Mouse (Mus musculus): ENCODE data around the gene Gpr55. TPM values are rescaled to one million over a fixed set of nuclear protein-coding genes. Genes with fewer than 3 reads are reported as not detected.

Gene Gpr55
- total RNA-seq, 2 experiments from 2014 or later, result not detected

GRCm38 (mm10) chr1:85922127-85922864 is 38.5 kb downstream of the Gpr55 start:
- DNase-seq (ENCODE audit: low spot score), result no peak
- intact Hi-C loops (cut with DNase I), result no loop called here

GRCm38 (mm10) chr1:85921725-85922124 is 39.1 kb downstream of the Gpr55 start:
- DNase-seq (ENCODE audit: low spot score), result no peak
- intact Hi-C loops (cut with DNase I), result no loop called here

DNA sequence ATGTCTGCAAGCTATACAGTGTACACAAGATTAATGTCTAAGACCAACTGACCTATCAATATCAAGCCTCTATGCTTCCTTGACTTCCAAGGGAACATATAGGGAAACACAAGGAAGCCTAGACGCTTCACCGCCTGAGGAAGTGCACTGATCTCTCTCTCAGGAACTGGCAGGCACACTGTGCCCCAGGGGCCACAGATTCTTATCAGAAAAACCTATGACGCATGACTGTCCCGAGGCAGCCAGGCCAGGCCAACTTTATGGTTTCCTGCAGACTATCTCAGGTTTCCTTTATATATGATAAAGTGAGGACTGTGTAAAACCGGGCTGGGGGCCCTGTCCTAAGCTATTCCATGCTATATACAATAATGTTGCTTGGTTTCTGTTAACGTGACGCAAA is 41.2 kb downstream of the Gpr55 start:
- no peak for DNase-seq (ENCODE audit: low spot score)
- intact Hi-C loops (cut with DNase I), result no loop called here

DNA sequence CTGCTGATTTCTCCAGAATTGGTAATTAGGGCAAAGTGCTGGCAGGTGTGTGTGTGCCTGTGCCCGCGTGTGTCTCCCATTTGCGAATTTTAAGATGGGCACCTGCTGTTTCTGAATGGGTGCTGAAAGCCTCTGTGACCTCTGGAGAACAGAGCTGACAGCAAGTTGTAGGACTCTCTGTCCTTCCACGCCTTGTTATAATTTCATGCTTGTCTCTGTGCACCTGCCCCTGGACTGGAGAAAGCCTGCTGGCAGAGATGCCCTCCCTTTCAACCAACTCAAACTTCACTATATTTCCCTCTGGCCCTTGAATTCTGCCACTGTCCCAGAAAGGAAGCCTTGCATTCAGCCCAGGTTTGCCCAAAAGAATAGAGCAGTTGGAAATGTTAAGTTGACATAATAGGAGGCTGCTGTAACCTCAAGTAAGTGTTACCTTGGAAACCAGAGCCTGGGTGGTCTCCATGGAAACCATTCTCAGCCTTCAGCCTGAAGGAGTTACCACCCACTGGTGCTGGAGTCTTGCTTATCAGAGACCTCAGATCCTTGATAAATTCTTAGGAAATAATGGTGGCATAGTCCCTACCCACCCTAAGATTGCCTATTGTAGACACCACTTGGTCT is 43.9 kb downstream of the Gpr55 start:
- DNase-seq (ENCODE audit: low spot score), result no peak
- intact Hi-C loops (cut with DNase I), result no loop called here

DNA sequence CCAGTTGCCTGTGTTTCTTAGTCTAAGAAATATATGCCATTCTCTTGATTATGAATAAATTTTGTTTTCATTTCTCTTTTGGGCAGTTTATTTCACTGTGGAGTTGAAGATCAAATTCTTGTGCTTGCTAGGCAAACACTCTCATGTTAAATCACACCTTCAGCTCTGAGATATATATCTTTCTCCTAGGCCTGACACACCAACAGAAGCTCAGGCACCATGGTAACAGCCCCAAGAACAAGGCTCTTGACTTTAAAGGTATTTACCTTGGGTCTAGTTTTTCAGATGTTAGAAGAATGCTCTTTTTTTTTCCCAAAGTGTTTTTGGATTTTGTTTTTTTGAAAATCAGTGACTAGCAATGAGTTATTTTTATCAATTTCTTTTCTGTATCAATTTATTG is 44.9 kb downstream of the Gpr55 start:
- intact Hi-C loops (cut with DNase I), result no loop called here
- DNase-seq (ENCODE audit: low spot score), result no peak

DNA sequence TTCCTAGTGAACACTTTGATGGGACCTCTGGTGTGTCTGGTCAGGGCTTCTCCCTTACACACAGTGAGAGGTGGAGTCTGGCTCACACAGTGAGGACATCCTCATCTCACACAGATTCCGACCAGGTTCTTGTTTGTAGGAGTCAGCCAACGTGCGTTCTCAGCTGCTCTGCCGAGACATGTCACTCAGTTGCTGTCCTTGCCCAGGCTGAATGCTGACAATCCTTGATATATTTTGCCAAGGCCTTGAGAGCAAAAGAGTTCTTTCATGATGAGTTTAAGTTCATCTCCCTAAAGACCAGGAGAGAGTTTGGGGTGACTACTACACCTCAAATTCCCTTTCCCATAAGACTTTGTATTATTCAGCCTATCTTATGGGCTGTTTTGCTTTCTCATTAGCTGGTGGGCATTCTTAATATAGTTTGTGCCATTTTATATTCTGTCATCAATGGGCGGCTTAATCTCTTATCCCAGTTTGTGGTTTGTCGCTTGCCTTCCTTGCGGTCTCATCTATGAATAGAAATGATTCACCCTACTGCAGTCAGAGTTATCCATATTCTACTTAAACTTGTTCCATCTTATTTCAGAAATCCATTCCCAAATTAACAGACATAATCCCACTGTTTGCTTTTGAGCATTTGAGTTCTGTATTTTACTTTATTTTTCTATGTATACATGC is 47.6 kb downstream of the Gpr55 start:
- no peak for DNase-seq (ENCODE audit: low spot score)
- intact Hi-C loops (cut with DNase I), result no loop called here

DNA sequence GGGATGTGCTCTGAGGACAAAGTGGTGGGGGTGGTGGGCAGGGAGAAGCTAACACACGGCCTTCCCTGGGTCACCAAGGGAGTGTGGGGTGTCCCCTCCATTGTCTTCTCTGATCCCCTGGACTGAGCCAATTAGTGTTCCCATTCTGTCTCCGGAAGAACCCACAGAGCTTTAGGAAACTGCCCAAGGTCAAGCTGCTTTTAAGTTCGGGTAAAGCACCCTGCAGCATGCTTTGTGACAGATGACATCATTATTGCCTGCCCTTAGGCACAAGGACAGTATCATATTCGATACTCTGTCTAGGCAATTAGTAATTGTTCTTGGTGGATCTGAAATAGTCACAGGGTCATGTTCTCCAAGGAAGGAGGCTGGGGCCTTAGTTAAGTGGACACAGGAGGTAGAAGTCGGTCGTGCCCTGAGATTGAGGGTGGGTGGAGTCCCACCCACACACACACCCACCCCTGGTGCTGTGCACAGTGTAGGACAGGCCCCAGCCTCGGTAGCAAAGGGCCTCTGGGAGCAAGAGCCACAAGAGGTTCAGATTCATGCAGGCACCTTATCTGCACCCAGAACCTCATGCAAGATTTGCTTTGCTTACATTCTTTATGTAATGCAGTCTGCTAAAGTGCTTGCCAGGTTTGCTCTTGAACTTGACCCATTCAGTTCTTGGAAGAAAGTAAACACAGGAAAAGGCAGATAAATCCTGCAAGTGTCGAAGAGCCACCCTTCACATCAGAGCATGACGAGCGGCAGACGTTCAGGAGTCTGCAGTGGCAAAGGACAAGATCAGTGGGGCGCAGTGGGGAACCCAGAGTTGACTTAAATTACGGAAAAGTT is 51.8 kb downstream of the Gpr55 start:
- no peak for DNase-seq (ENCODE audit: low spot score)
- intact Hi-C loops (cut with DNase I), result no loop called here

- intact Hi-C loops (cut with DNase I), result no loop called here
- no peak for DNase-seq (ENCODE audit: low spot score)
Measured at GRCm38 (mm10) chr1:85906892-85907291, 53.9 kb downstream of the Gpr55 start.

- intact Hi-C loops (cut with DNase I), result loop anchor here (5.0 kb wide), 1 partner anchor 110 kb away; the partner anchor contains the start of gene Cab39
- DNase-seq (ENCODE audit: low spot score), result peak; percentile 27
Measured at GRCm38 (mm10) chr1:85902108-85902561, 58.7 kb downstream of the Gpr55 start.

DNA sequence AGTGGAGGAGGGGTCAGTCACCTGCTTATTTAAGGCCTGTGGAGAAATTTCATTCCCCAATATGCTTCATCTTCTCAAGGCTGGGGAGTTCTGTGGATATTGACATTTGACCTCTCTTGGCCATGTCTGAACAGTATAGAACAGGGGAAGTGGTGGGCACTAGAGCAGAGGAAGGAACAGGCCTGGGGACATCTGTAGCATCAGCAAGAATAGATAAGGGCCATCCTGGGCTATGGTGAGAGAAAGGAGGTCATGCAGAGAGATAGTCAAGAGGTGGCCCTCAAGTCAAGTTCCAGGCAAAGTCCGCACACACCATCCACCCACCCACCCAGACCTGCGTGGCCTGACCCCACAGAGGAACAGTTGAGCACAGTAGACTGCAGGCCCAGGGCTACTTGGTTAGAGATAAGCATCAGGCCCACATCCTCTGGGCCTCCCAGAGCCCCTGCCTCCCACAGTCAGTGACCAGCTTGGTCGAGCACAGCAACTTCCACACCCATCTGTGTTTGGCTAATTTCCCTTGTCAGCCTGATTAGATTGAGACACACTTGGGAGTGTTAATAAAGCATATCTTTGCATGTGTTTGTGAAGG is 59.2 kb downstream of the Gpr55 start:
- intact Hi-C loops (cut with DNase I), result loop anchor here (5.0 kb wide), 1 partner anchor 109 kb away; the partner anchor contains the start of gene Cab39
- DNase-seq (ENCODE audit: low spot score), result no peak

DNA sequence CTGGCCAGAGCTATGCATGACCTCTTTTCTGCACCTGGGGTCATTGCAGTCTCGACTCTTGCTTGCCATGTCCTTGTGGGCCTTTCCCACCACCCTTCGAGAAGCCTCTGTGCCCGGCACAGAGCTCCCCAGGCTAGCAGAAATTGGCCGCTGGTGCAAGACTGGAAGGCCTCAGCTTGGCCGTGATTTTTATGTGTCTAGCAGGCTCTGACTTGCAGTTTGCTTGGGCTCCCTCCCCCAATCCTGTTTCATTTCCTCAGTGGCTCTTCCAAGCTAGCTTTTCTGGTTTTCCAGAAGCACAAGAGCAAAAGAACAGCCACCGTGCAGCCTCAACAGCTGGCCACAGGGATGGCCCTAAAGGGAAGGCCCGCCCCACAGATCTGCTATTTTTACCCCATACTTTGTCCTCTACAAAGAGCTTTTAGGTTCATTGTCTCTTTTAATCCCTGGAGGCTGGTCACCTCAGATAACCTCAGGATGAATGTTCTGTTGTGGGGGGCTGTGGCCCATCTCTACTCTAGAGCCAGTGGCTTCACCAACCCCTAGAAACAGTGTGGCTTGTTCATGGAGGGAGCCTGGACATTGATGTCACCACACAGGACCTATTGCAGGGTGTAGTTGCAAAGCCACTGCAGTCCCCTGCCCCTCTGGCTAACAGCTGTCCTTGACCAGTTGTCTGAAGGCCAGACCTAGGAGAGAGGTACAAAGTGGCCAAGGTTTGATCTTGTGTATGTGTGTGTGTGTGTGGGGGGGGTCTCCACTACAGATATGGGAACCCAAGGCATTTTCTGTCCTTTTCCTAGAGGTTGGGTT is 60.1 kb downstream of the Gpr55 start:
- DNase-seq (ENCODE audit: low spot score), result no peak
- intact Hi-C loops (cut with DNase I), result loop anchor here (5.0 kb wide), 1 partner anchor 108 kb away; the partner anchor contains the start of gene Cab39

- intact Hi-C loops (cut with DNase I), result loop anchor here (5.0 kb wide), 1 partner anchor 33 kb away; no protein-coding TSS in a partner anchor
- DNase-seq (ENCODE audit: low spot score), result no peak
Measured at GRCm38 (mm10) chr1:85899388-85899761, 61.4 kb downstream of the Gpr55 start.

GRCm38 (mm10) chr1:85898761-85899387 is 61.9 kb downstream of the Gpr55 start:
- no peak for DNase-seq (ENCODE audit: low spot score)
- intact Hi-C loops (cut with DNase I), result loop anchor here (5.0 kb wide), 1 partner anchor 33 kb away; no protein-coding TSS in a partner anchor

DNA sequence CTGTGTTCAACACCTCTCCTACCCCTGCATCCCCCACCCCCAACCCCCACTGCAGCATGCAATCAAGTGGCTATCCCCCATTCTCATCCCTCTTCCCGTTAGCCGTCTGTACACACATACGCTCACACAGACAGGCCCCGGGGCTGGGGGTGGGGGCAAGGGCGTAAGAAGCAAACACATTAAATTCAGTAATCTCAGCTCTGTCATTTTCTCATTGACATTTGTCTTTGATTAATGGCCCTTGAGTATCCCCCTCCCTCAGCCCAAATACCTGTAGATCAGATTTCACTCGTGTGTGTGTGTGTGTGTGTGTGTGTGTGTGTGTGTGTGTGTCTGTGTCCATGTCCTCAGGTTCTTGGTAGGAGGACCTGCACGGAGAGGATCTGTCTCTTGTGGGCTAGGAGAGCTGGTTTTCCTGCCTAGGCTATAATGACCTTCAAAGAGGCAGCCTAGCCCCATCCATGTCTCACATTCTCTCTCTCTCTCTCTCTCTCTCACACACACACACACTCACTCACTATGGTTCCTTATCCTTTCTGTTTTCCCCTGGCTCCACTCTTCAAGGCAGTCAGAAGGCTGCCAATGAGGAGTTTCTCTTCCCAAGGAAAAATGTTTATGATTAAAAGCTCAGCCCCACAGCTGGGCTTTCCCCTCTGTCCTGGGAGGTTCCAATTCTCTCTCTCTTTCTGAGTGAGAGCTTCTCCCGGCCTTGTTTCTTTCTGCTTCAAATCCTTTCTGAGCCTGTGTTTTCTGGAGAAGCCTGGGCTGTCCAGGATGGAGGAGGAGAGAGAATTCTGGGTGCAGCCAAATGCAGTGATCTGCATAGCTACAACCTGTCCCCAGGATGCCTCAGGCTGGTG is 62.7 kb downstream of the Gpr55 start:
- intact Hi-C loops (cut with DNase I), result loop anchor here (5.0 kb wide), 1 partner anchor 34 kb away; no protein-coding TSS in a partner anchor
- no peak for DNase-seq (ENCODE audit: low spot score)

DNA sequence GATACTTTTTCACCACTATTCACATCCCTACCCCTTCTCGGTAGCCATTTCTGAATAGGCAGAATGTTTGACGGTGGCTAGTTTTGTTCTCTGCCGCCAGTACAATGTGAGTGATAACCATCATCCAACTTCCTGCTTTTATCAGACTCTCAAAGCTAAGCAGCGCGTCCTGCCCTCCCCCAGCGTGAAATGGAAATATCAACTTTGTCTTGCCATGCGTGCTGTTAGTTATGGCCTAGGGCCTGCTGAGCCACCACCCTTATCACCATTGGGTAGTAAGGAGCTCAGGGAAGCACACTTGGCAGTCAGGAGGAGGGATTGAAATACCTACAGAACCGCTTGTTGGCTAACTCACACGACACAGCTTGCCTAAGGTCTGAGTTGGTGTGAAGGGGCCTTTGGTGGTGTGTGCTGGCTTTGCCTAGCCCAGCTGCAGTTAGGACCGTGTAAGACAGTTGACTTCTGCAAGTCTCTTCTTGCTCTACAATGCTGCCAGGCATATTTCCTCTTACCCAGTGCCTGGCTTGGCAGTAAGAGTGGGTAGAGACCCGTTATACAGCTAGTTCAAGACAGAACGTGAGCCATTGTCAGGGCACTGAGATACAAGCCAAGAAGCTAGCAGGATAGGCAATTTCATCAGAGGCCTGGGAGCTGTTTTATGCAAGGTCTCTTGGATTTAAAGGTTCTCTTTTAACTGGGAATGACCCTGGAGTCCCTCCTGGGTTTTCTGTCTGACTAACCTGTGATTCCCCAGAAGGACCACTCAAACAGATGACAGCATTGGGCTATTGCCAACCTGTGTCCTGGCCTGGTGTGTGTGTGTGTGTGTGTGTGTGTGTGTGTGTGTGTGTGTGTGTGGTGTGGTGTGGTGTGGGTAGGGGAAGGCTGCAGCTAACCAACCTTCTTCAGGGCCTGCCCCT is 63.8 kb downstream of the Gpr55 start:
- intact Hi-C loops (cut with DNase I), result loop anchor here (5.0 kb wide), 1 partner anchor 35 kb away; no protein-coding TSS in a partner anchor
- DNase-seq (ENCODE audit: low spot score), result no peak

- DNase-seq (ENCODE audit: low spot score), result no peak
- intact Hi-C loops (cut with DNase I), result loop anchor here (5.0 kb wide), 1 partner anchor 36 kb away; no protein-coding TSS in a partner anchor
Measured at GRCm38 (mm10) chr1:85896110-85896509, 64.7 kb downstream of the Gpr55 start.

Data from heart, postnatal 25 days (tissue).